Mouse (Mus musculus) Muller cell, postnatal 12 days (primary cell): ENCODE measurements at regions not wholly inside any gene's neighbourhood (a gene's known extent, or its start where the extent isn't known, plus 50 kb on each side); places are given as distances from the start of the nearest gene placed in this dataset.
A peak's percentile ranks its signal among the peaks of the same experiment; 100 is the strongest.
"Not testable (repeated sequence)": the region's sequence is repeated elsewhere in the genome, so short reads cannot be mapped to it uniquely, and the experiment has no call there.

Experiments used
- DNase-seq: peaks from one replicate; pipeline ENCODE4 v3.0.0-alpha.2; 2015; ENCODE audit errors: inconsistent ontology term

DNA sequence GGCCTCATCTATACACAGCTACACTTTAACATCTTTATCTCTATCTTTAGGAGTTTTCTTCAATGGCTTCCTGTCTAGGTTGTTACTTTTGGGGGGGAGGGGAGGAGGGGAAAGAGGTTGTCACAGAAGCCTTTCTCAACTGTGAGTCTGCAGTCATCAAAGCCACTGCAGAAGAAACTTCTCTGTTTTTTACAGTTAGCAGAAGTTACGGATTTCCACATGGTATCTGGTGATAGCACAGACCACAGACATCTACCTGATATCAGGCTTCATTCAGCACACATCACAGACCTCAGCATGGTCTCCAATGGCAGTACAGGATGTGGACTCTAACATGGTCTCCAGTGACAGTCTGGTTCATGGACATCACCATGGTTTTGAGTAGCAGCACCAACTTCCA lies 234.8 kb upstream of the Adarb2 start:
- no peak for DNase-seq

DNA sequence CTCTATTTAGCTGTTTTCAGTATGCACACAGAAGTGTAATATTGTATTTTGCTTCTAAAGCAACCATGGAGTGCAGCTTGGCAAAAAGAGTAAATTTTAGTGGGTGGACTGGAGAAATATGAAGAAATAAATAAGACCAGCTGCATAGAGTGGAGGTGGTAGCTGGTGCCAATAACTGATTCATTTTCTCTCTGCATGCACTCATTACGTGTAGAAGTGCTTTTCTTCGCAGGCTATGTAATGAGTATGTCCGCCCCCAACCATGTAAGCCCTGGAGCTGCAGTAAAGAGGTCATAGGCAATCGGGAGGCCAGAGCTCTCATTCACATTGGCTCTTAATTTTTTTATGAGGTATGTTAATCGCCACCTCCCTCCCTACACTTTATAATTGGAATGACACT lies 208.5 kb upstream of the Adarb2 start:
- DNase-seq = peak; percentile 6

DNA sequence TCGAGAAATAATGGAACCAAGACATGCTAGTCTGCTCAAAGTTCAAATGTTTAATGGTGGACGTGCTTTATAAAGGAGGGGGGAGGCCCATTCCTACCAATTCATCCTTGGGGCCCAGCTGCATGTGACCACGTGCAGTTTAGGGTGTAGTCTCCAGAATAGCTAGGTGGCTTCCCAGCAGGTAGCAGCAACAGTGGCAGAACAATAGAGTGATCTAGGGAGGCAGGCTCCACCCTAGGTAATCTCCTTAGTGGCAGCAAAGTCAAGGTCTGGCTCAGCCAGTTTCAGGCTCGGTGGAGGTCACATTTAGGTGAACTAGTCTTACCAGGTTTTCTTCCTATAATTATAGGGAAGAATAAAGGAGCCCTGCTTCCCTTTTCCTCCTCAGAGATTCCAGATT lies 172.6 kb upstream of the Adarb2 start:
- not testable (repeated sequence) for DNase-seq

DNA sequence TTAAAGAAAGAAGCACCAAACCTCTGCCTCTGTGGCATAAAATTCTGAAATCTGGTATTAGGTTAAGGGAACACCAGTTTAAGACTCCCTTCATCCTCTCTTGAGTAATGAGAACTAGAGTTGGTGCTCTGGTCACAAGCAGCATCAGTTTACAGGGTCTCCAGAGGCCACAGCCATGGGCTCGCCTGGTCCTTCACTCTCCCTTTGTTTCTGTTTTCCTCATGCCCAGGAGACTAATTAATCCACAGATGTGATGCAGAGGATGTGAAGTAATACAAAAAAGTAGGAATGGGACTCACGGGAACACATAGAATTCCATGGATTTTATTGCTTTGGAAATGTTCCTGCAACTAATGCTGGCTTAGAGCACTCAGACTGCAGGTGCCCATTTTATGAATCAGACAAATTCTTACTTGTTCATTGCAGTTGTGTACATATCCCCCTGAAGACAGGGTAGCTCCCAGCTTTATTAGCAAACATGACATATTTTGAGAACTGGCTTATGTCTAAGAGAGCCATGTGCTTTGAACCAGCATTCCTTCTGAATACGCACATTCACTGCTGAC lies 151.7 kb upstream of the Adarb2 start:
- no peak for DNase-seq

DNA sequence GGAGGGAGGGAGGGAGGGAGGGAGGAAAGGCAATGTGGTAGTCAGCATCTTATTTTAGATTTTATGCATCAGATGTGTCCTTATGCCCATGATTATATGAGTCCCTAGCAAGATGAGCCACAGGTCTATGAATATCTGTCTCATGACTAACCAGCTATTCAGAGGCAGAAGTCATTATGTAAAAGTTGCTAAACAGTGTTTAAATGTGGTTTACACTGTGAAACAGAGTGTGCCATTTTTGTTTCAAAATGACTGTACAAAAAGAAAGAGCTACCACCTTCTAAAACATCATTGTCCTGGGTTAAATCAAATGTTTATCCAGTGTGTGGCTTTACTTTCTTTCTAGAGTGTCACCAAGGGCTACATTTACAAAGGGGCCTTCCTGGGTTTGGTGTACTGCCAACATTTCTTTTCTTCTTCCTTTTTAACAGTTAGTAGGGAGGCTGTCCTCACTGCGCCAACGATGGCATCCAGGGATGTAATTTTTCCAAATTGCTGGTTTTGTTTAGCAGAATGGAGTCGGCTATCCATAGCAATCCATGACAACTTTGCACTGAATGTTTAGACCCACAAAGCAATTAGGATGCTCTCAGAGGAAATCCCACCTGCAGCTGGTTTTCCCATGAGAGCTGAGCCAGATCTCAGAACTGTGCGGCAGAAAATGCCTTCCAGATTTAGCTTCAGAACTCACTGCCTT lies 146.4 kb upstream of the Adarb2 start:
- peak; percentile 40 for DNase-seq

DNA sequence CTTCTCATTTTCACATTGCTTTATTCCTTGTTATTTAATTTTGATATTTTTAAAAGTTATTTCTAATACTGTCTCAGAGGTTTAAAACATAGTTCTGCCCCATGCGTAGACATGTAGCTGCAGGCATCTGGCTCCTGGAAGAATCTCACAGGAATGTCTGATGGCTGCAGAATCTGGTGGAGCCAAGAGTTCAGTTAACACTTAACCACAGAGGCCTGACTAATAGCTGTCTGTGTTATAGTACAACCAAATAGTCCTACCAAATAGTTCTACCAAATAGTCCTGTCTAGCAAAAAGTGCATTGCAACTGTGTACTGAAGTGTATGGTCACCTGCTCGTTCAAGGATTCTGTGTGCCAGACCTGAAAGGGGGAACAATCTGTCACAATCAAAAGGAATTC lies 115.5 kb upstream of the Adarb2 start:
- DNase-seq = peak; percentile 17

DNA sequence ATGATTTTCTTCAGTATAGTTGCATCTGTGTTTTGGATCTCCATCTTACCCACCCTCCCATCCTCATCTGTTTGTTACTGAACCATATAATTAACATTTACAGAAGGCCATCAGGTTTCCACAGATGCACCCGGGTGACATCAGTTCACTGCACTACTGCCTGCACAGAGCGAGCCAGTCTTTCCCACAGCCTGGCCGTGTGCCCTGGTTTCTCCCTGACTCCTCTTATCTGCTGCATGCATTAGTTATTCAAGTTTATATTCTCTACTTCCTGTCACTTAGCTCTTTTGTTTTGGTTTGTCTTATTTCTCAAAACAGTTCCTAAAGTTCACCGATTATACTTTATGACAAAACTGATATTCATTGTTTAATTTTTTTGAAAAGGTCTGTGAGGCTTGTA lies 113.1 kb upstream of the Adarb2 start:
- no peak for DNase-seq

DNA sequence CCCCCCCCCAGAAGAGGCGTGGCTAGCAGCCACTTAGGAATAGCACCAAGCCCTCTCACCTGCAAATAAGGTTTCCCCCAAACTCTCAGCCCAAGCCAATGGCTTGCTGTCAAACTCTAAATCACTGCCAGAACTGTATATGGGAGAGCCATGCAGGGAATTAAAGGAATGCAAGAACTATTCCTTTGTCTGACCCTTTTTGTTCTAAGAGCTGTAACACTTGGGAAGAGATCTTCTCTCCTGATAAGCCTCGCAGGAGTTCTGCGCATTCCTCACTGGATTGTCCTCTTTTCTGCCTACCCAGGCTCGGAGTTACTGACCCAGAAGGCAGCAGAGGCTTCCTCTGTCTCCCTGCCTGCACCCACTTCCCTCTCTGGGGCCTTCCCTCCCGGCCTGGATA lies 94.0 kb upstream of the Adarb2 start:
- DNase-seq = peak; percentile 37

DNA sequence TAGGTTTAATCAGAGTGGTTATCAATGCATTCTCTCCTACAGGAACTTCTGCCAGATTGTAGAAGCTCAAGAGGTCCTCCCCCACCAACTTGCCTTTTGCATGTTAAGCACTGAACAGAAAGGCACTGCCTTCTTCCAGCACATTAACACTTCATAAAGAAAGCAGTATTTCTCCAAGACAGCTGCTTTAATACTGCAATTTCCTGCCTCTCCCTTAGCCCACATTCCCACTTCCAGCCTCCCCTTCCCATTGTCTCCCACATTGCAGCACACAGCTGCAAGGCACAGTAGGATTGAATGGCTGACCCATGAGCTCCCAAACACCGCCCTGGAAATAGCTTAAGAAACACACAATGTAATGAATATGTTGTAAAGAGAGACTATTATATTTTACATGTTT lies 89.7 kb upstream of the Adarb2 start:
- no peak for DNase-seq

DNA sequence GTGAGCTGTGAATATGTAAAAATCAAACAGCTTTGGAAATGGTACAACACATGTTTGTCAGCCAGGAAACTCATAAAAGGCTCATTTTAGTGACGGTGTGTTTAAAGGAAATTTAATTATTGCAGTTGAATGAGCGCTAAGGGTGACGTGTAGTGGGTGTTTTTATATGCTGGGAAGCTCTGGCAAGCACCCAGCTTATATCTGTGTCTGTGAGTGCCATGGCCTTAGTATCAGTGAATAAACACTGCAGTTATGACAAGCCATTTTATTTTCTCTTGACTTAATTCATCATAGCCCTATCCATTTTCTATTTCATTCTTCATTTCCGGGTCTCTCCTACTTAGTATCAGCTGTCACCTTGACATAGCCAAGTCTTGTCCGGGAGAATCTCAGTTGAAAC lies 83.7 kb upstream of the Adarb2 start:
- DNase-seq = no peak

DNA sequence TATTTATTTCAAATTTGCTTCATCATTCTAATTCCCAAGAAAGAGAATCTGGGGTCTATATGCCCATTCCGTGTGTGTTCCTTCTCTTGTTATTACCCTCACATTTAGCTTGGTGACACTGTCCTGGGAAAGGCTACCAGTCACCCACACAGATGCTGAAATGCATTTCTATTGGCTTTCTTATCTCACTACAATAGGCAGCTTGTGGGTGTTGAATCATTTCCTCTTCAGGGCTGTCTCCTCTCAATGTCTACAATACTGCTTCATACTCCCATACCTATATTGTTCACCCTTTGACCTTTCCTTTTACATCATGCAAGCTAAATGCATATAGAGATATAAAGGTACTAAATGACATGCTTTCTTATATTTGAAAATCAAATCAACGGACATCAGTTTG lies 82.7 kb upstream of the Adarb2 start:
- DNase-seq = no peak

DNA sequence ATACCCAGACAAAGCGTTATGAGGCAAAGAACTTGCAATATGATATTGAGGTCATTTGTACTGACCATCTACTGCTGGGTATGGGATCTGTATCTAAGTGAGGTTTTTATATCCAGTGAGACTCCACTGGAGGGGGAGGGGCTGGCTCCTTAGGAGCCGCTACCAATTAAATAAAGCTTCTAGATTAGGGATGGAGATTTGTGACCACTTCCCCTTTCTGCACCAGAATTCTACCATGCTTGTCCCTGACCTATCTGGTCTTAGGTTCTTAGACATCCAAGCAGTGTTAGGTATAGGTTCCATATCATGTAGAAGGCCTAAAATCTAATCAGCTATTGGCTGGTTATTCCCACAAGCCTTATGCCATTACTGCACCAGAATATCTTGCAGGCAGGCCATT lies 67.9 kb upstream of the Adarb2 start:
- no peak for DNase-seq

DNA sequence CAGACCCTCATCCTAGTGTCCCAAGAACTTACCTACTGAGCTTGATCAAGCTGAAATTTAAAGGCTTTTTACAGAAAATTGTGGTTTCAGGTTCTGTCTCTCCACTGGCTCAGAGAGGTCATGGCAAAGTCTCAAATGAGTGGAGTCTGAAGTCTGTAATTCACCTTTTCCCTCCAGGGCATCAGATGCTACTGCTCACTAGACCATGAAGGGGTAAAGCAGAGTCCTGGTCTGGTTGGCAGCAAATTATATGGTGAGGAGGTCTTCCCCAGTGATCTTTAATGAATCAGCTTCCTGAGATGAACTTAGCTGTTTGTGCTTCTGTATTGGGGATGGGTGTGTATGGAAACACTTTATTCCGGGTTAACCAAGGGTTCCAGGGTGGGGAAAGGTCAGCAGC lies 63.3 kb upstream of the Adarb2 start:
- peak; percentile 17 for DNase-seq

DNA sequence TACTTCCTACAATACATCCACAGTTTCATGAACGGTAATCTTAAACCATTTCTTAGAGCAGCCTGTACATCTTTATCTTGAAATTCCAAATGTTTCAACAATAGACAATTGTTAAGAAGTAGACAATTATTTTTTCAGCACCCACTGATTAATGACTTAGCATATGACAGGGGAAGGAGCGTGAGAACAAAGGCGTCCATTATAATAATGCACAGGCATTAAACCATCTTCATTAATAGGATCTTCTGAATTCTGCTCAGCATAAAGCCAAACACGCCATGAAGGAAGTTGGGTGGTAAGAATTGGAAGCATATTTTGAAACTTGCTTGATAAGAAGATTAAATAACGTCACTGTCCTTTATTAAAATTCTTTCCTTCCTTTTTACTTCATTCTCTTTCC lies 50.5 kb upstream of the Adarb2 start:
- peak; percentile 39 for DNase-seq
